Mouse (Mus musculus): ENCODE measurements around the gene Srsf10.

Gene Srsf10

DNA sequence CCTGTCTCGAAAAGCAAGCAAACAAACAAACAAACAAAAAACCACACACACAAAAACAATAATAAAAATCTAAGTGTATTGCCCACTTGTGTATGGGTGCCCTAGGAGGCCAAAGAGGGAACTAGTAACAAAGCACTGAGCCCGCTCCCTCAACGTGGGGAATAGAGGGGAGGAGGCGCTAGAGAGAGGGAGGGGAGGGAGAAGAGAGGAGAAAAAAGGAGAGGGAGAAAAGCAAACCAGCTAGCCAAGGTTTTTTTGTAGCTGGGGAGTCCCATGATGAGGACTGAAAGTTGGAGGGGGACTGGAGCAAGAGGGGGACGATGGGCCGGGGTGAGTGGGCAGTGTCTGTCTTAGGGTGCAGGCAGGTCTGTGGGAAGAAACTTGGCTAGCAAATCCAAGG is 467 bp upstream of the Srsf10 start:
- DNase-seq (ENCODE audit: low read depth, low spot score): no peak

DNA sequence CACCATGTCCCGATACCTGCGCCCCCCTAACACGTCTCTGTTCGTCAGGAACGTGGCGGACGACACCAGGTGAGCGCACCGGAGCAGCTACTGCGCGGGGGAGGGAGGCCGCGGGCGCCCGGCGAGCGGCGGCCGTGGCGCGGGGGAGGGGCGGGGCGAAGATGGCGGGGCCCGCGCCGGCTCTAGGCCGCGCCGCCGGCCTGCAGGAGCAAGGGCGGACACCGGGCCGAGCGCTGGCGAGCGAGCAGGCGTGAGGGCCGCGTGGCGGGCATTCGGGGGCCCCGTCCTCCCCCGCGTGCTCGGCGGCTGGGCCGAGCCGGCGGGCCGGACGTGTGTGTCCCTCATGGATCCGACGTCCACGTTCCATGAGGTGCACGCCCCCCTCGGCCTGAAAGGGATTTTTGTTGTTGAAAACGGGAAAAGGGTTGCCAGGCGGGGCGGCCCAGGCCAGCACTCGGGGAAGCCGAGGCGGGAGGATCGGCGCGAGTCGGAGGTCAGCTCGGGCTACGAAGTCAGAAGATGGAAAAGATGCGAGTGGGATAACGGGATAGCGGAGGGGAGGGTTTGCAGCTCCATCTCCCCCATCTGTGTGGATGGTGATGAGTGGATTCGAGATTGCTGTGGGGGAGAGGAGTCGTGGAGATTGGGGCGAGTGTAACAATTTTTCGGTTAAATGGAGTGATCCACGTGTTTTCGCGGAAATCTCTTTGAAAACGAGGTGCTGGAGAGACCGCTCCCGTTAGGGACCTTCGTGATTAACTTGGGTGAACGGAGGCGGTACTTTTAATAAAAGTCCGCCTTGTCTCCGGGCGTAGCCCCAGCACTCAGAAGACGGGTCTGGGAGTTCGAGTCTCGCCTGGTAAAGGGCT is 910 bp downstream of the Srsf10 start:
- DNase-seq (ENCODE audit: low read depth, low spot score): no peak

DNA sequence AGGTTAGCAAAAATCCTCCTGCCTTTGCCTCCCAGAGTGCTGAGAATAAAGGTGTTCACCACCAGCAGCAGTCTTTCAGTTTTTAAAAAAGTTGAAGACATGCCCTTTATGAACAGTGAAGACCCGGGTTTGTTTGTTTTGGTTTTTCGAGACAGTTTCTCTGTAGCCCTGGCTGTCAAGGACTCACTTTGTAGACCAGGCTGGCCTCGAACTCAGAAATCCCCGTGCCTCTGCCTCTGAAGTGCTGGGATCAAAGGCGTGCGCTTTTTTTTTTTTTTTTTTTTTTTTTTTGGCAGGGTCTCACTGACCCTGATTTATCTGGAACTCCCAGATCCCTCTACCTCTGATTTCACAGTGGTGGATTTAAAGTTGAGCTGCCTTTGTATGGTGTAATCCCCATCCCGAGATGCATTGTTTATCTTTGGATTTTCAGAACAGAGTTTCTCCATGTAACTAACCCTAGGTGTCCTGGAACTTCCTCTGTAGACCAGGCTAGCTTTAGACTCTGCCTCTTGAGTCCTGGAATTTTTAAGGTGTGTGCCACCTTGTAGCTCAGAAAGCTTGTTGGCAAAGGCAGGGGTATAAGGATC is 2.1 kb downstream of the Srsf10 start:
- no peak for DNase-seq (ENCODE audit: low read depth, low spot score)

DNA sequence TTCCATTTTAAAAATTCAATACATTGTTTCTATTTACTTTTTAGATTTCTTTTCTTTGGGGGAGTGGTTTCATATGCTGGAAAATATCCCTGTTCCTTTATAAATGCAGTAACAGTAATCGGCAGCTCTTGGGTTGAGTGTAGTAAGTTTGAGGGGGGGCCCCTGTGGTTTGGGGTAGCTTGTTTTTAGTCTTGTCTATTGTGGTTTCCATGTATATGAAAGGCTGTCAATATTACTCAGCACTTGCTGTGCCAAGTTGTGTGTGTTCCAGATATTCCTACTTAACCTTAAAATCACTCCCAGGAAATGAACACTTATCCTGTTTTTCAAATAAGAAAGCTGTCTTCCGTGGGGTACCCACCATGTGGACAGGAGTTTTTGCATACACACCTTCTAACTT is 13.4 kb downstream of the Srsf10 start:
- DNase-seq (ENCODE audit: low read depth, low spot score): no peak

DNA sequence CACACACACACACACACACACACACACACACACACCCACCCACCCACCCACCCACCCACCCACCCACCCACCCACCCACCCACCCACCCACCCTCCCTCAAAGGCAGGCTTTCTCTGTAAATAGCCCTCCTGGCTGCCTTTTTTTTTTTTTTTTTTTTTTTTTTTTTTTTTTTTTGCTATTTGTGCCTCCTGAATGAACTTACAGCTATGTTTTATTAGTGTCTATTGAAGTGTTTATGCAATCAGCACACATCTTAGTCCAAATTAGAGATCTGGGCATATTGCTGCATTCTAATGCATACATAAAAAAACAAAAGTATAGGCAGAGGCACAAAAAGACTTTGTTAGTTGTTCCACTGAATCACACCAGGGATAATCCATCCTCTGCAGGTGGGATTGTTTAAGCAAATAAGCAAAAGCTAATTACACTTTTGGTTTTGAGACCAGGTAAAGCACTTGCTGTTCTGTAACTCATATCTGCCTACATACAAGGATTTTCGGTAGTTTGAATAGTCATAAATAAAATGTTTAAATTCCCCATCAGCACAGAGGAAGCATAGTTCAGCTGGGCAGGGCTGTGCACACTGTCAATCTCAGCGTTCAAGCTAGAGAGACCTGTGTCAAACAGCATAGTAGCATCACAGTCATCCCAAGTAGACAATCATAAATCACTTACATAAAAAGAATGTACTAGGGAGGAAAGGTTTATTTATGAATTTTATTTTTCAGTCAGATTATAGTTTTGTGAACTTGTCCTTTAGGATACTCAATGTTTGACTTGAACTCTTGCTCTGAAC is 14.9 kb downstream of the Srsf10 start:
- DNase-seq (ENCODE audit: low read depth, low spot score): no peak

DNA sequence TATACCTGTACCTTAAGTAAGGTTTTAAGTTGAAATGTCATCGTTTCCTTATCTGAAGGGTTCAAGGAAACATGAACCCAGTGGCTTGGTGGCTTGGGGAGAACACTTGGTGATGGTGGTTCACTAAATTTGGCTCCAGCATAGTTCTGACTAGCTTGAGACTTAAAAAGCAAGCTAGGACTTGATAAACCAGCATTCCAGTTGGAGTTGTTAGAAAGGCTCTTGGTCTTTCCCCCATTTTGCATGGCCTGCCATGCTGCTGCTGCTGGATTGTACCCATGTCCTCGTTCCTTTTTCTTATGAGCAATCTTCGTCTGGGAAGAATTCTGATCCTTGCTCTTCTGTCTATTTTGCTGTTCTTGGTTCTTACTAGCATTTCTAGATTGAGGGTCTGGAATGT is 16.5 kb downstream of the Srsf10 start:
- no peak for DNase-seq (ENCODE audit: low read depth, low spot score)

DNA sequence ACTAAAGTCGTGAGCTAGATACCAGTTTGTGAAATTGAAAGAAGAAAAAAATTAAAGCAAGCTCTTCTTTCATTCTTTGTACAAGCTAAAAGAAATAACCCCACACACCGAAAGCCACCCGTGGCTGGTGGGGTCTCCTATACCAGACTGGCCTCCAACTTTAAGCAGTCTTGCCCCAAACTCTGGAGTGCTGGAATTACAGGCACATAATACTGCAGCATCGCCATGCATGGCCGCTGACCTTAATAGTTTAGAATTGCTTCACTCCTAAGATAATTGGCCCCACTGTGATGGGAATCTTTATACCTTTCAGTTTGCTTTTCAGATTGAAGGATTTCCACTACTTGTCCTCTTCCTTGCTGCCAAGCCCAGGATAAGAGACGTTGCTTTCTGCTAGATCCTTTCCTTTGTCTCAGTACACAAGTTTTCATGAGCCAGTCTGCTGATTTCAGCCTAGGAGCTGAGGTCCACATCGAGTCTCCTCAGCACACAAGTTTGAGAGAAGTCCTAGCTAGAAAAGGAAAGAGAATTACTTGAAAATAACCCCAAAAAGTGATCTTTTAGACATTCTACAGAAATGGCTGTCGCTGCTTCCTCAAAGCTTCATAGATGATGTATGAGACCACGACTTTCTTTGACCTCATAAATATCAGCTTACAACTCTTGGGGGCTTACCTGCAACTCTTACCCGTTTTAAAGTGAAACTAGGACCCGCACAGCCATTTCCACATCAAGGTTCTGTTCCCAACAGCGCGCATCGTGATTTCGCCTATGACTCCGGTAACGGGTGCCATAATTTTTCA is 17.2 kb downstream of the Srsf10 start:
- DNase-seq (ENCODE audit: low read depth, low spot score): no peak

DNA sequence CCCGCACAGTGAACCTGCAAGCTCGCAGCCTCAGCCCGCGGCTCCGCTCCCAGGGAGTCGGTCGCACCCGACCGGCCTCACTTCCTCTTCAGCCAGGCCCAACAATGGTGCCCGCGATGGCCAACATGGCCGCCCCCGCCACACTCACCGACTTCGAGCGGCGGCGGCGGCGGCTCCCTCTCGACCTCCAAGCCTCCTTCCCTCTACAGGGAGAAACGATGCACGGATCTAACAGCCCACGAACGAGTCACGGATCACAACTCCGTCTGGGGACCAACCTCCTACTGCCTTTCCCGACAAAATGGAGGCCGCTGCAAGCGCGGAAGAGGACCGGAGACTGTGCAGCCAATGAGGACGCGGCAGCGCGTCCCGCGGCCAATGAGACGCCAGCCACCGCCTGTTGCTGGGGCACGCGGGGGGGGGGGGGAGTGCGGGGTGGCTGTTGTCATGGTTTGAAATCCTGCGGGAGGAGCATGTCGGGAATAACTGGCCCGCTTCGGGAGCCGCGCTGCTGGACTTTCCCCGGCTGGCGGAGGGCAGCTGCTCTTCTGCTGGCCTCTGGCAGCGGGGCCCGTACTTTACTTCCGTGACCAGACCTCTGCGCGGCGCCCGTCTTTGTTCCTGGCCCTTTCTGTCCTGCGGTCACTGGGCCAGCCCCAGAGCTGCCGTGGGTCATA is 18.1 kb downstream of the Srsf10 start, which contains the start of gene Pnrc2:
TSS of gene Pnrc2 (minus strand) at position 325 of the 677 bp plus-strand sequence.
- DNase-seq (ENCODE audit: low read depth, low spot score): peak; percentile 90

DNA sequence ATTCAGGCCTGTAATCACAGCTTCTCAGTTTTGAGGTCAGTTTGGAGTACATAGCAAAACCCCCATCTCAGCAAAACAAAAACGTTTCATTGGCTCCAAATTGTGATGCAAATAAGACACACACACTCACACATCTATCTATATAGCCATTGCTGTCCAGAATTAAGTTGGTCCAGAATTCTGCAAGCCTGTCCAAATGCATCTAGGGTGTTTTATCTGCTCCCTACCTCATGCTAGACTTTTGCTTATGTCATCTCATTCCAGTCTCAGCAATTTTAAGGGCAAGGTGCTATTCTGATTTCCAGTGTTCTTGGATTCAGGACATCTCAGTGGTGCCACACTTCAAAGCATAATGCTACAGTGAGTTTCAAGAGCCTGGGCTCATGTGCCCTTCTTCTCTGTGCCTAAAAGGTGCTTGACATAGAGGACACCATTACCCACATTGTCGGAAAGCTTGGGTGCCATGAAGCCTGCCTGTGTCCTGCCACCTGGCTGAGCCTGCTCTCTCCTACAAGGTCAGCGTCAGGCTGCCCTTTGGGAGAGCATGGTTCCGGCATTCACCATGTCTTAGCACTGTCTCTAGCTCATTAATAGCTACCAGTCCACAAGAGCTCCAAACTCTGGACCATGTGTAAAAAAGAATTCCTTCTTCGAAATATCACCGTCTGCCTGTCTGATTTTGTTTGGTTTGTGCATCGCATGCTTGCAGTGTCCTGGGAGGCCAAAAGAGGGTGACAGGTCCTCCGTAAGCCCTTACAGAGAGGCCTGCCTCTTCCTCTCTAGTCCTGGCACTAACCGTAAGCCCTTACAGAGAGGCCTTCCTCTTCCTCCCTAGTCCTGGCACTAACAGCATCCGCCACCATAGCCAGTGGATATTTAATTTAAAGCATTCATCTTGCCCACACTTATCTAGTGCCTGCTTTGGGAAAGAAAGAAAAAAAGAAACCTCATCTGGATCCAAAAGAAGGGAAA is 19.3 kb downstream of the Srsf10 start:
- no peak for DNase-seq (ENCODE audit: low read depth, low spot score)

DNA sequence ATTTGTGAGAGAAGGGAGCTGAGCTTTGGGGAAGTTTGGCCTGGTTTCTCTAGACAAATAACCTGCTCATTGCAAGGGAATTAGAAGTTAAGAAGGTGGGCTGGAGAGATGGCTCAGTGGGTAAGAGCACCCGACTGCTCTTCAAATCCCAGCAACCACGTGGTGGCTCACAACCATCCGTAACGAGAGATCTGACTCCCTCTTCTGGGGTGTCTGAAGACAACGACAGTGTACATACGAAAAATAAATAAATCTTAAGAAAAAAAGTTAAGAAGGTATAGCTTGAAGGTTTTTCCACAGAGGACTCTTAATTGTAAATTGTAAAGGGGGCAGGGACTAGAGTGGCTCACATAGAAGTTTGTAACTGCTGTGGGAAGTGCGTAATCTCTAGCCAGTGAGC is 20.0 kb downstream of the Srsf10 start:
- no peak for DNase-seq (ENCODE audit: low read depth, low spot score)

DNA sequence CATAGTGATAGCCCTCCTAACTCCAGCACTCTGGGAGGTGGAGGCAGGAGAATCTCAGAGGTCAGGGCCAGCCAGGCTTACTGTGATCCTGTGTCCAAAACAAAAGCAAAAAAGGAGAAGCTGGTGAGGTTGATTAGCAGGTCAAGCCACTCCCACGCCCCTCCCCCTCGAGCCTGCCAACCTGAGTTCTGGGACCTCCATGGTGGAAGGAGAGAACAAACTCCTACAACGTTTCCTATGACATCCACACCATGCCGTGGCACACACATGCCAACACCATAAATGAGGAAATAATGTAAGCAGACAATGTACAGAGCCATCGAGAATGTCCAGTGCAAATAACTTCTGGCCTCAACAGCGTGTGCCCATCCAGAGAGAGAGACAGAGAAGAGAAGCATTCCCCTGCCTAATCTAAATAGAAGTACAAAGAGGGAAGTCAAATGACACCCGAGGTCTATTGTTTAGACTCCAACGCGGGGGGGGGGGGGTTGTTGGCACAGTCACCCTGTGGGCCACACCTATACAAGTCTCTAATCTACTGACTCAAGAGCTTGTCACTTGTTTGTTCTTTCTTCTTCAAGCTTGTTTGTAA is 20.5 kb downstream of the Srsf10 start:
- no peak for DNase-seq (ENCODE audit: low read depth, low spot score)

DNA sequence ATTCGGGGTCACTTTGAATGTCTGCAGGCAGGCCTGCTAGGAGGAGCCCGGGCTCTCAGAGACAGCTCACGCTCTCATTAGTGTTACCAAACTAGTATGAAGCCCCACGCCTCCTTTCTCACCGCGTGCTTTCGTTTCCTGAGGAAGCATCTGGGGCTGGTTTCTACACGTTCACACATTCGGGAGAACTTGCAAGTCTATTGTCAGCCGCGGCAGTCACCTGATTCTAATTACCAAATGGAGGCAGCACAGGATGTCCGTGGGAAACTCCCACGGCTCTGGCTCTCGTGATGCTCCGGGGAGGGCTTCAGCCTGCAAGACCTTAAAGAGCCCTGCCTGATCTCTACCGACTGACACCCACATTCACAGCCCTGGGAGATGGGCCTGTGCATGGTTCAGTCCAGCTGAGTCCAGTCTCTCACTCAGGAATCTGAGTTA is 21.1 kb downstream of the Srsf10 start:
- DNase-seq (ENCODE audit: low read depth, low spot score): no peak

DNA sequence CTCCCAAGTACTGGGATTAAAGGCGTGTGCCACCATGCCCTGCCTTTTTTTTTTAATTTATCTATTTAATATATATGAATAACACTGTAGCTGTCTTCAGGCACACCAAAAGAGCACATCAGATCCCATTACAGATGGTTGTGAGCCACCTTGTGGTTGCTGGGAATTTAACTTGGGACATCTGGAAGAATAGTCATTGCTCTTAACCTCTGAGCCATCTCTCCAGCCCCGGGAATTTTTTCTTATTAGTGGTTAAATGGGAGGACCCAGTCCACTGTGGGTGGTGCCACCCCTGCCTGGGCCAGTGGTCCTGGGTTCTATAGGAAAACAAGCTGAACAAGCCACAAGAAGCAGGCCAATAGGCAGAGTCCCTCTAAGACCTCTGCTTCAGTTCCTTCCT is 22.2 kb downstream of the Srsf10 start:
- no peak for DNase-seq (ENCODE audit: low read depth, low spot score)

DNA sequence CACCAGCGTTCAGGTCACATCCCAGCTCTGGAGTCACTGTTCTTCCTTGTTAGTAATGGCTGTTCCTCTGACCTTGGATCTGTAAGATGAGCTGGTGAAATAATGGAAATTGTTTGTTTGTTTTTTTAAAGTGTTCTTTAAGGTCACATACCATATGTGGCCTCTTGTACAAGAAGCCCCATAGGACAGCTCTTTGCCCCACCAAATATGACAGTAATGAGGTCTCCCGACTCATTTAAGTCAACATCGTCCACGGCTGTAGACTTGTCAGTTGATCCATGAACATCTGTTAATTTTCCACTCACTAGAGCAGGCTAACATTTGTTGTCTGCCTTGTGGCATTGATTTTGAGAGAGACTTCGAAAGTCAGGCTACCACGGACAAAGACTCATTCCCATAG is 23.5 kb downstream of the Srsf10 start:
- no peak for DNase-seq (ENCODE audit: low read depth, low spot score)

DNA sequence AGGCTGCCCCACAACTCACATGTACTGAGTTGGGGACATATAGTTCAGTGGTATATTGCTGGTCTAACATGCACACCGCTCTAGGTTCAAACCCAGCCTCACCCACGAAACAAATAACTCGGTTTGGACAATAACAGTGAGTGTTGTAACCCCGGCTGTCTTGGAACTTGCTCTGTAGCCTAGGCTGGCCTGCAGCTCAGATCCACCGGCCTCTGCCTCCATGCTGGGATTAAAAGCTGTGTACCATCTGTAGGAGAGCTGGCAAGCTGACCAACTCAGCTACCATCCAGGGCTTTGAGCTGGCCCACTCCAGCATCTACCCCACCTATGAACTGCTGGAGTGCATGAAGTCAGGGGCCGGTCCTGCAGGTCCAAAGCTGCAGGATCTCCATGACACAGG is 24.5 kb downstream of the Srsf10 start:
- no peak for DNase-seq (ENCODE audit: low read depth, low spot score)

DNA sequence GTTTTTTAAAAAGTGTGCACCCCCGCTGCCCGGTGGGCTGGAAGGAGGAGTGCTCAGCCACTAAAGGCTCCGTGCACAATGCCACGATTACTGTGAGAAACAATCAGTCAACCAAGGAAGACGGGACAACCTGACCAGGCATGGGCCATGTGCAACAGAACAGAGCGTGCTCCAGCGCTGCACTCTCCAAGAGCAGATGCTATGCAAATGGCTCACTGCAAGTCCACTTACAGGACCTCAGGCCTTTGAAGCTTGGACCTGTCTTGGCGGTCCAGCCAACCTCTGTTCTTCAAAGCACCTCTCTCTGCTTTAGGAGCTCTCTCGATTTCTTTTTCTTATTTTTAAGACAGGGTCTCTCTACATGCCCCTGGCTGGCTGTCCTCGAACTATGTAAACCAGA is 25.0 kb downstream of the Srsf10 start:
- no peak for DNase-seq (ENCODE audit: low read depth, low spot score)

DNA sequence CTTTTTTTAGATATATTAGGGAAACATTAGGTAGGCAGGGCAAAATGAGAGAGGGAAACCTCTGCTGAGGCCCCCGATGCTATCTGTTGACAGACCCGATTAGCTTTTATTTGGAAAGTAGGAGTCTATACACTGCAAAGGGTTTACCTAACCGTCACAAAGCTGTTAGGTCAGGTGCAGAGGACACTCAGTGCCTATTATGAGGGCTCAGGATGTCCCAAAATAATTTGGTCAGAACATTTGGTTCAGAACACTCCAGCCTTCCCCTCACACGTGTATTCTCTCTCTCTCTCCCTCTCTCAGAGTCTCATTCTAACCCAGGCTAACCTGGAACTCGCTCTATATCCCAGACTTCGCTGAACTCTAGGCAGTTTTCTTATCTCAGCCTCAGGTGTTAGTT is 26.5 kb downstream of the Srsf10 start:
- no peak for DNase-seq (ENCODE audit: low read depth, low spot score)

DNA sequence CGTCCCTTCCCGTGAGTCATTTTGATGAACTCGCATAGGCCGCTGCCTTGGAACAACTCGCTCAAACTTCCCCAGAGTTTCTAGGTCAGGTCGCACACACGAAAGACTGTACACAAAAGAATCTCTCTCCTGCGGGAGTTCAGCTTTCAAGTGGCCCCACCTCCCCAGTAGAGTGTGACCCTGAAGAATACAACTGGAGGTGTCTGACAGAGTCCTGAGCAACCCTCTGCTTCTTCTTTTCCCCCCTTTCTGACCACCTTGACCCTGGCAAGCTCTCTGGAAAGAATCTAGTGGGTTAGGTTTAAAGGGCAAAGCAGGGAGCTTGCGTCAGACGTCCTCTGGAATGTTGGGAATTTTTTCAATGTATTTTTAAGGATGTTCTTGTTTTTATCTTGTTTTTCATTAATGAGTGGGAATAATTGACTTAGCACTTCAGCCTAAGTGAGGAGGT is 27.9 kb downstream of the Srsf10 start:
- no peak for DNase-seq (ENCODE audit: low read depth, low spot score)

DNA sequence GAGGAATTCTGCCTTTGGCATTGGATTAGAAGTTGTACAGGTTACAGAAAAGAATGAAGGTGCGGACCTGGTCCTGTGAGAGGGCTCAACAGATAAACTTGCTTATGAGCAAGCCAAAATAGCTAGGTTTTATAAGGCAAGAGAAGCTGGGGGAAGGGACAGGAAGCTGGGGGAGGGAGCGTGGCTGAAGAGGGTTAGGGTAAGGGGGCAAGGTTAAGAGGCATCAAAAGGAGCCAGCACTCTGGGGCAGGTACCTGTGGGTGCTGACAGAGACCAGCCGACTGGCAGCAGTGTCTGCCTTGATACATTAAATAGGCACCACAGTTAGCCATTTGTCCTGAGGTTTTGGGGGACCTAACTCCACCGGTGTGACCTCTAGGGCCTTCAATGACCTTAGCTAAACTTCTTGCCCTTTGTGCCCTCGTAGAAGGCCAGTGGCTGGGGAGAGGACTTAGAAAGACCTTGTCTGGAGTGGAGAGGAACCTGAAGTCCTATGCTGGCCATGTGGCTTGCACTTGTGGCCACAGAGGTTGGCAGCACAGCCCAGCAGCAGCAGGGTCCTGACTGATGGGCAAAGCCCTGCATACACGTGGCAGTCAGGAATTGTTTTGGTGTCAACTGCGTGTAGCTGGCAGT is 28.5 kb downstream of the Srsf10 start:
- DNase-seq (ENCODE audit: low read depth, low spot score): no peak

All from embryo, embryonic 11.5 days (tissue).